Mouse (Mus musculus) megakaryocyte, embryonic 14.5 days (primary cell): ENCODE results near the gene Ngfr. TPM values are rescaled to one million over a fixed set of nuclear protein-coding genes. Genes with fewer than 3 reads are reported as not detected.
A peak's percentile ranks its signal among the peaks of the same experiment; 100 is the strongest.

Experiments used
- H3K27me3 ChIP-seq: replicated peaks from 2 replicates; pipeline ENCODE3; 2012; ENCODE audit warnings: inconsistent platforms
- H3K36me3 ChIP-seq: replicated peaks from 2 replicates; pipeline ENCODE3; 2012; ENCODE audit warnings: low read length, inconsistent platforms, mixed read lengths
- H3K4me1 ChIP-seq: 2 replicates; pipeline ENCODE4 v1.6.1; 2012; ENCODE audit warnings: inconsistent platforms
- H3K4me3 ChIP-seq: replicated peaks from 2 replicates; pipeline ENCODE3; 2012; ENCODE audit warnings: moderate library complexity, mild to moderate bottlenecking, inconsistent platforms
- H3K9me3 ChIP-seq: 2 replicates; pipeline ENCODE4 v1.6.1; 2012; ENCODE audit warnings: inconsistent platforms
- FLI1 ChIP-seq: IDR thresholded peaks from 2 replicates; pipeline ENCODE4 v1.6.1; 2012; ENCODE audit warnings: low read length, inconsistent platforms, mixed read lengths
- GATA1 ChIP-seq: IDR thresholded peaks from 3 replicates; pipeline ENCODE4 v1.6.1; 2012; ENCODE audit warnings: mixed read lengths, low read length, inconsistent platforms, borderline replicate concordance
- polyA plus RNA-seq: library from polyadenylated mRNA; stranded (reverse); fragments of >175 nt; gene quantifications from 2 replicates; pipeline ENCODE4 v1.2.3, GENCODE M21; 2012; ENCODE audit warnings: low replicate concordance; ENCODE audit not compliant: insufficient read depth

Ngfr gene
- polyA plus RNA-seq, 1 experiment: not detected

- Histone ChIP-seq H3K9me3 (no peaks in the 10 kb centered on the region), H3K36me3 (no peaks in the 10 kb centered on the region), H3K4me3 (peak overlapping the region; percentile 4), H3K27me3 (peaks cover 100% of the 10 kb centered on the region), H3K4me1 (peaks cover 43% of the 10 kb centered on the region)
- TF ChIP-seq GATA1: no peak
- no peak for TF ChIP-seq FLI1
Observed at GRCm38 (mm10) chr11:95585684-95586083, 1.9 kb downstream of the Ngfr start.

GRCm38 (mm10) chr11:95585281-95585680, 2.3 kb downstream of the Ngfr start:
- no peaks in the 10 kb centered on the region for H3K9me3 ChIP-seq
- no peak for TF ChIP-seq GATA1
- TF ChIP-seq FLI1: no peak
- peaks cover 100% of the 10 kb centered on the region for H3K27me3 ChIP-seq
- peak overlapping the region; percentile 14 for H3K4me3 ChIP-seq
- no peaks in the 10 kb centered on the region for H3K36me3 ChIP-seq
- H3K4me1 ChIP-seq: peaks cover 43% of the 10 kb centered on the region

- H3K27me3 ChIP-seq: peaks cover 100% of the 10 kb centered on the region
- H3K4me3 ChIP-seq: no peak overlapping the region
- H3K4me1 ChIP-seq: peaks cover 43% of the 10 kb centered on the region
- no peaks in the 10 kb centered on the region for H3K36me3 ChIP-seq
- H3K9me3 ChIP-seq: no peaks in the 10 kb centered on the region
- TF ChIP-seq FLI1: no peak
- TF ChIP-seq GATA1: no peak
Observed at GRCm38 (mm10) chr11:95584651-95585050, 2.9 kb downstream of the Ngfr start.

- TF ChIP-seq FLI1 (no peak), GATA1 (no peak)
- Histone ChIP-seq H3K9me3 (no peaks in the 10 kb centered on the region), H3K27me3 (peaks cover 100% of the 10 kb centered on the region), H3K36me3 (no peaks in the 10 kb centered on the region), H3K4me1 (peaks cover 43% of the 10 kb centered on the region), H3K4me3 (no peak overlapping the region)
Observed at GRCm38 (mm10) chr11:95583396-95583795, 4.1 kb downstream of the Ngfr start.

- no peaks in the 10 kb centered on the region for H3K36me3 ChIP-seq
- peaks cover 100% of the 10 kb centered on the region for H3K27me3 ChIP-seq
- peaks cover 5% of the 10 kb centered on the region; the same call in 1 of the 2 replicates for H3K9me3 ChIP-seq
- H3K4me1 ChIP-seq: peaks cover 45% of the 10 kb centered on the region
- TF ChIP-seq FLI1: no peak
- no peak for TF ChIP-seq GATA1
- no peak overlapping the region for H3K4me3 ChIP-seq
Observed at GRCm38 (mm10) chr11:95582193-95582592, 5.3 kb downstream of the Ngfr start.

- TF ChIP-seq GATA1 (no peak), FLI1 (no peak)
- Histone ChIP-seq H3K9me3 (peaks cover 5% of the 10 kb centered on the region; the same call in 1 of the 2 replicates), H3K4me1 (peaks cover 17% of the 10 kb centered on the region; the same call in 1 of the 2 replicates), H3K27me3 (peaks cover 100% of the 10 kb centered on the region), H3K4me3 (no peak overlapping the region), H3K36me3 (no peaks in the 10 kb centered on the region)
Observed at GRCm38 (mm10) chr11:95579455-95579854, 8.1 kb downstream of the Ngfr start.

GRCm38 (mm10) chr11:95577776-95578446, 9.6 kb downstream of the Ngfr start:
- Histone ChIP-seq H3K4me3 (peak overlapping the region; percentile 75), H3K9me3 (peaks cover 5% of the 10 kb centered on the region; the same call in 1 of the 2 replicates), H3K4me1 (peaks cover 10% of the 10 kb centered on the region; the same call in 1 of the 2 replicates), H3K36me3 (no peaks in the 10 kb centered on the region), H3K27me3 (peaks cover 94% of the 10 kb centered on the region)
- TF ChIP-seq GATA1: no peak
- no peak for TF ChIP-seq FLI1

GRCm38 (mm10) chr11:95576299-95576698, 11.2 kb downstream of the Ngfr start:
- no peaks in the 10 kb centered on the region for H3K36me3 ChIP-seq
- H3K9me3 ChIP-seq: peaks cover 5% of the 10 kb centered on the region; the same call in 1 of the 2 replicates
- peaks cover 7% of the 10 kb centered on the region; the same call in 1 of the 2 replicates for H3K4me1 ChIP-seq
- no peak for TF ChIP-seq GATA1
- TF ChIP-seq FLI1: no peak
- H3K4me3 ChIP-seq: no peak overlapping the region
- peaks cover 93% of the 10 kb centered on the region for H3K27me3 ChIP-seq

GRCm38 (mm10) chr11:95575791-95576190, 11.7 kb downstream of the Ngfr start:
- Histone ChIP-seq H3K27me3 (peaks cover 93% of the 10 kb centered on the region), H3K4me1 (peaks cover 12% of the 10 kb centered on the region; the same call in 1 of the 2 replicates), H3K4me3 (no peak overlapping the region), H3K36me3 (no peaks in the 10 kb centered on the region), H3K9me3 (peaks cover 5% of the 10 kb centered on the region; the same call in 1 of the 2 replicates)
- TF ChIP-seq GATA1 (no peak), FLI1 (no peak)

GRCm38 (mm10) chr11:95574786-95575334, 12.7 kb downstream of the Ngfr start:
- Histone ChIP-seq H3K27me3 (peaks cover 93% of the 10 kb centered on the region), H3K9me3 (peaks cover 5% of the 10 kb centered on the region; the same call in 1 of the 2 replicates), H3K4me3 (no peak overlapping the region), H3K4me1 (peaks cover 17% of the 10 kb centered on the region; the same call in 1 of the 2 replicates), H3K36me3 (no peaks in the 10 kb centered on the region)
- TF ChIP-seq GATA1: no peak
